Mouse (Mus musculus): ENCODE measurements around the gene Erfe.

DNA sequence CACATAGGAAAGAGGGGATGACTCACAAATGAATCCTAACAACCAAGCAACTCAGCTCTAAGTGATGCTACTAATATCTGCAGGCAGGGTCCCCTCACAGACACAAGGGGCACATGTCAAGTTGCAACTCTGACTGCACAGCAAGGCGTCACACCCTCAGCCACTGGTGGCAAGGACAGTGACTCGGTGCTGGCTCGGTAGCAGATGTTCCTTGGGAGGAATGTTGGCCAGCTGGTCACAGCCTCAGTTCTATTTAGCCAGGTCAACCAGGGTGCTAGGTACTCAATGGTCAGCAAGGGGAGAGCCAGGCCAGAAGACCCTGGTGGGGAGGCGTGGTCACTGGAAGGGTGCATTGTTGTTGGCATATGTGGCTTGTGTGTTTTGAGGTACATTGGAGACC, 41.6 kb downstream of the Erfe start:
- TF ChIP-seq CTCF (IDR thresholded peaks at IDR 0.05; ENCODE audit: low read depth, low read length) = no peak
- no peak for TF ChIP-seq POLR2A (IDR thresholded peaks at IDR 0.05; ENCODE audit: borderline replicate concordance, low read depth, low read length)
